In the genomic region with DNA sequence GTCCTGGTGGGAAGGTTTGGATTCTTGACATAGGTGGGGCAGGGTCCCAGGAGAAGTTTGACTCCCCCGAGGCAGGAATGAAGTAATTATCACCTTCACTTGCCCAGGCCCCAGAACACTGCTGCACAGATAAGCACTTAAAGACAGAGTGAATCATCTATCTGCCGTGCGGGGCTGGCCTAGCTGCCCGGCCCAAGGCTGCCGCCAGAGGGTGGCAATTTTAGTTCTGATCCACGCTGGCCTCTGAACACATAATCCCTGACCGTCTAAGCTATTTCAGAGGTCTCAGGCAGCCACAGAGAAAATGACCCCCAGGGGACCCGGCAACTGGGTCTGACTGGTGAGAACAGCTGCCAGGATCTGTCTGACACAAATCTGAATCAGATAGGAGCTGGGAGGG, we compare ENCODE assay signal across 8 mouse cellular contexts. TPM values are rescaled to one million over a fixed set of nuclear protein-coding genes. Genes with fewer than 3 reads are reported as not detected.
DNase-seq lines count a peak whose midpoint lies in the region; ATAC-seq and TF ChIP-seq lines count a peak whose summit lies in the region.

No protein-coding gene starts in this region.

- H3K9me3 ChIP-seq in hindbrain, postnatal 0 days (ENCODE audit: low read length): no peaks in the 10 kb centered on the region
- H3K9me3 ChIP-seq in liver, embryonic 14.5 days (ENCODE audit: control insufficient read depth, low read length): no peaks in the 10 kb centered on the region
- H3K9me3 ChIP-seq in stomach, postnatal 0 days (ENCODE audit: control insufficient read depth, low read length): no peaks in the 10 kb centered on the region

- WGBS in hindbrain, postnatal 0 days: 58% methylated on average over 8 of the region's 8 CpGs
- 25% methylated on average over 8 of the region's 8 CpGs for WGBS in liver, embryonic 14.5 days (ENCODE audit: insufficient replicate concordance)
- 17% methylated on average over 8 of the region's 8 CpGs for WGBS in stomach, postnatal 0 days

- H3K4me1 ChIP-seq in hindbrain, postnatal 0 days (ENCODE audit: insufficient read depth, low read length): peaks cover 19% of the 10 kb centered on the region
- H3K4me1 ChIP-seq in liver, embryonic 14.5 days (replicated peaks; ENCODE audit: control insufficient read depth in 2 of 2, insufficient read depth in 2 of 2, low read length in 1 of 2): peaks cover 42 to 53% of the 10 kb centered on the region in 2 experiments
- no peaks in the 10 kb centered on the region; the same call in 1 of the 2 replicates for H3K4me1 ChIP-seq in stomach, postnatal 0 days (replicated peaks; ENCODE audit: control insufficient read depth, insufficient read depth)

- TF ChIP-seq CTCF in hindbrain, postnatal 0 days (IDR thresholded peaks at IDR 0.05; ENCODE audit: low read depth): peak; percentile 12; the same call in 1 of the 2 replicates
- peak; percentile 52 for TF ChIP-seq CTCF in liver, embryonic 14.5 days (IDR thresholded peaks at IDR 0.05; ENCODE audit: low read depth)
- peak; percentile 55 for TF ChIP-seq CTCF in stomach, postnatal 0 days (IDR thresholded peaks at IDR 0.05; ENCODE audit: low read depth)

- DNase-seq in ovary, adult 18-20 months (ENCODE audit: low spot score): peak; percentile 37
- no peak for DNase-seq in ovary, postnatal 14 days (ENCODE audit: low spot score)
- DNase-seq in forelimb bud, embryonic 11.5 days (ENCODE audit: low read depth, low spot score): peak; percentile 29
- peak; percentile 4 for DNase-seq in hindbrain, postnatal 0 days (ENCODE audit: low spot score)
- no peak for DNase-seq in liver, embryonic 14.5 days (ENCODE audit: low read depth in 3 of 3, low spot score in 3 of 3)
- DNase-seq in stomach, postnatal 0 days (ENCODE audit: low spot score): peak; percentile 34
- no peak for DNase-seq in thymus, postnatal 14 days
- DNase-seq in layer of hippocampus, postnatal 14 days (ENCODE audit: low spot score in 2 of 2): no peak

- H3K27me3 ChIP-seq in hindbrain, postnatal 0 days (ENCODE audit: insufficient read depth, low read length): no peaks in the 10 kb centered on the region
- H3K27me3 ChIP-seq in liver, embryonic 14.5 days (ENCODE audit: control insufficient read depth, insufficient read depth, low read length): no peaks in the 10 kb centered on the region
- H3K27me3 ChIP-seq in stomach, postnatal 0 days (ENCODE audit: control insufficient read depth, insufficient read depth, low read length): no peaks in the 10 kb centered on the region

- no peak overlapping the region for H3K27ac ChIP-seq in hindbrain, postnatal 0 days
- H3K27ac ChIP-seq in liver, embryonic 14.5 days: no peak overlapping the region; the same call in 1 of the 2 replicates
- H3K27ac ChIP-seq in stomach, postnatal 0 days (replicated peaks): no peak overlapping the region

- peaks cover 12% of the 10 kb centered on the region for H3K36me3 ChIP-seq in hindbrain, postnatal 0 days (ENCODE audit: insufficient read depth, low read length)
- H3K36me3 ChIP-seq in liver, embryonic 14.5 days (replicated peaks; ENCODE audit: control insufficient read depth, insufficient read depth, low read depth): peaks cover 1% of the 10 kb centered on the region; the same call in 1 of the 2 replicates
- no peaks in the 10 kb centered on the region for H3K36me3 ChIP-seq in stomach, postnatal 0 days (ENCODE audit: control insufficient read depth, insufficient read depth, low read length)

- ATAC-seq in hindbrain, postnatal 0 days: no peak
- peak; percentile 30; the same call in 1 of the 2 replicates for ATAC-seq in liver, embryonic 14.5 days (ENCODE audit: insufficient read depth)
- ATAC-seq in stomach, postnatal 0 days (ENCODE audit: low FRiP score, low TSS enrichment): no peak; the same call in 1 of the 2 replicates

- no peak overlapping the region for H3K9ac ChIP-seq in hindbrain, postnatal 0 days (replicated peaks; ENCODE audit: low read length)
- 0 out of 2 replicates have a peak overlapping the region, but pooled peaks have one; percentile 27 for H3K9ac ChIP-seq in liver, embryonic 14.5 days (replicated peaks)
- H3K9ac ChIP-seq in stomach, postnatal 0 days (ENCODE audit: low read length): no peak overlapping the region

- TF ChIP-seq EP300 in liver, embryonic 14.5 days (IDR thresholded peaks at IDR 0.05; ENCODE audit: low read depth): no peak
- TF ChIP-seq EP300 in stomach, postnatal 0 days (optimal IDR thresholded peaks at IDR 0.05): no peak

- no peak overlapping the region for H3K4me2 ChIP-seq in hindbrain, postnatal 0 days (ENCODE audit: low read depth, low read length)
- H3K4me2 ChIP-seq in liver, embryonic 14.5 days (ENCODE audit: low read depth): peak overlapping the region; percentile 46
- H3K4me2 ChIP-seq in stomach, postnatal 0 days (replicated peaks; ENCODE audit: low read depth): no peak overlapping the region

- no peak overlapping the region for H3K4me3 ChIP-seq in hindbrain, postnatal 0 days (ENCODE audit: low read length)
- no peak overlapping the region for H3K4me3 ChIP-seq in liver, embryonic 14.5 days (ENCODE audit: insufficient read depth in 1 of 2, low read depth in 2 of 2, low read length in 2 of 2)
- H3K4me3 ChIP-seq in stomach, postnatal 0 days (ENCODE audit: low read depth, low read length): no peak overlapping the region

RNA-seq across cellular contexts. Expression of a gene that starts 5.9 kb away (rescaled TPM):
- 24.3 and 37.5 TPM in 2 replicates for total RNA-seq in hindbrain, postnatal 0 days (2014; rRNA removed)
- 21.4 and 21.5 TPM in 2 replicates for polyA plus RNA-seq in hindbrain, postnatal 0 days (2015; fragmentation: Nextera tagmentation; extraction: Ambion mirVana)
- 21.9 and 23.5 TPM in 2 replicates for polyA plus RNA-seq in liver, embryonic 14.5 days (2012; rRNA removed)
- 18.2 and 21.4 TPM in 2 replicates for polyA plus RNA-seq in liver, embryonic 14.5 days (2014; fragmentation: Nextera tagmentation; extraction: Ambion mirVana)
- polyA plus RNA-seq in stomach, postnatal 0 days (2015; fragmentation: Nextera tagmentation; extraction: Ambion mirVana): 31.5 and 33.5 TPM in 2 replicates
- 10 to 100 TPM; 29.2 to 29.7 TPM for total RNA-seq in layer of hippocampus, postnatal 14 days (2021)

RNA-seq across cellular contexts. Expression of a gene that starts 33.6 kb away (rescaled TPM):
- 38.1 and 39.0 TPM in 2 replicates for total RNA-seq in hindbrain, postnatal 0 days (2014; rRNA removed)
- 32.2 and 34.2 TPM in 2 replicates for polyA plus RNA-seq in hindbrain, postnatal 0 days (2015; fragmentation: Nextera tagmentation; extraction: Ambion mirVana)
- 5.6 and 7.2 TPM in 2 replicates for polyA plus RNA-seq in liver, embryonic 14.5 days (2012; rRNA removed)
- polyA plus RNA-seq in liver, embryonic 14.5 days (2014; fragmentation: Nextera tagmentation; extraction: Ambion mirVana): 4.7 and 4.8 TPM in 2 replicates
- 14.1 and 14.5 TPM in 2 replicates for polyA plus RNA-seq in stomach, postnatal 0 days (2015; fragmentation: Nextera tagmentation; extraction: Ambion mirVana)
- 10 to 100 TPM; 32.7 to 33.9 TPM for total RNA-seq in layer of hippocampus, postnatal 14 days (2021)

RNA-seq across cellular contexts. Expression of a gene that starts 51.9 kb away (rescaled TPM):
- total RNA-seq in hindbrain, postnatal 0 days (2014; rRNA removed): 127 and 130 TPM in 2 replicates
- polyA plus RNA-seq in hindbrain, postnatal 0 days (2015; fragmentation: Nextera tagmentation; extraction: Ambion mirVana): 59.0 and 60.7 TPM in 2 replicates
- 11.3 and 11.7 TPM in 2 replicates for polyA plus RNA-seq in liver, embryonic 14.5 days (2012; rRNA removed)
- 16.9 and 20.5 TPM in 2 replicates for polyA plus RNA-seq in liver, embryonic 14.5 days (2014; fragmentation: Nextera tagmentation; extraction: Ambion mirVana)
- polyA plus RNA-seq in stomach, postnatal 0 days (2015; fragmentation: Nextera tagmentation; extraction: Ambion mirVana): 22.8 and 23.7 TPM in 2 replicates
- total RNA-seq in layer of hippocampus, postnatal 14 days (2021): 10 to 100 TPM; 64.2 to 65.1 TPM

RNA-seq across cellular contexts. Expression of a gene that starts 52.0 kb away (rescaled TPM):
- total RNA-seq in hindbrain, postnatal 0 days (2014; rRNA removed): 14.5 and 22.0 TPM in 2 replicates
- polyA plus RNA-seq in hindbrain, postnatal 0 days (2015; fragmentation: Nextera tagmentation; extraction: Ambion mirVana): 7.9 and 8.4 TPM in 2 replicates
- 3.7 and 4.0 TPM in 2 replicates for polyA plus RNA-seq in liver, embryonic 14.5 days (2012; rRNA removed)
- 6.9 and 7.9 TPM in 2 replicates for polyA plus RNA-seq in liver, embryonic 14.5 days (2014; fragmentation: Nextera tagmentation; extraction: Ambion mirVana)
- polyA plus RNA-seq in stomach, postnatal 0 days (2015; fragmentation: Nextera tagmentation; extraction: Ambion mirVana): 10.7 TPM in 2 replicates
- 1 to 10 TPM; 7.7 to 9.5 TPM for total RNA-seq in layer of hippocampus, postnatal 14 days (2021)

Comparison
In these comparisons a context has a peak if more than half of its experiments do, and no peak if none do; other contexts are left out.
1. DNase-seq: peak in ovary, adult 18-20 months (single experiment), forelimb bud, embryonic 11.5 days (single experiment), hindbrain, postnatal 0 days (single experiment) and stomach, postnatal 0 days (single experiment); none in ovary, postnatal 14 days (single experiment), liver, embryonic 14.5 days (0 of 3), thymus, postnatal 14 days (single experiment) and layer of hippocampus, postnatal 14 days (0 of 2).
2. Peak in every context shown above with its lines, with median percentiles within 50 percentile points of each other: CTCF ChIP-seq.